Comparison of ENCODE assay signal across 22 mouse cellular contexts in the genomic region with DNA sequence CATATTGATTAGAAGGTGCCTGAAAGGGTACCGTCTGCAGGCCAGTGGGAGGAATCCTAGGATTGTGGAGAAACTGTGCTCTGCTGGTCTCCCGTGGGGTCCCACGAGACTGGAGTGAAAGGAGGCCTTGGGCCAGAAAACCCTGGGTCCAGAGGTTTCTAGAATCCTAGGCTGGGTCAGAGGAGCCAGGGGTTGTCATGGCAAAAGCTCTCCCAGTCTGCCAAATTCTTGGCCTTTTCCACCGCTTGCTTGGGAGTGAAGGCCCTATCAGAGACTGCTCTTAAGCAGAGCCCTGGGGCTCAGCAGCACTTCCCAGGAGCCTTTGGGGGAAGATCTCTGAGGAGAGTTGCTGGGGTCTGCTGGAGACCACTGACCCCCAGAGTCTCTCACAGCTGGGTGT. TPM values are rescaled to one million over a fixed set of nuclear protein-coding genes. Genes with fewer than 3 reads are reported as not detected.
DNase-seq lines count a peak whose midpoint lies in the region; ATAC-seq and TF ChIP-seq lines count a peak whose summit lies in the region.
"Had no signal": no experiment of that assay in that cellular context is flagged by ENCODE, and none has a peak within 500 bp of the region (broad histone marks: within the 10 kb centered on the region; RNA-seq: fewer than 3 reads in every experiment).

No protein-coding gene starts in this region.

- no peaks in the 10 kb centered on the region for H3K27me3 ChIP-seq in neural tube, embryonic 15.5 days (replicated peaks)
- H3K27me3 ChIP-seq: embryonic facial prominence, embryonic 13.5 days; forebrain, embryonic 12.5 days; intestine, embryonic 15.5 days; limb, embryonic 15.5 days; megakaryocyte, embryonic 14.5 days; neural tube, embryonic 12.5 days had no signal

- TF ChIP-seq CTCF in layer of hippocampus, adult 2 months (conservative IDR thresholded peaks at IDR 0.05), result no peak

- H3K4me2 ChIP-seq in neural tube, embryonic 15.5 days, result no peak overlapping the region
- H3K4me2 ChIP-seq: embryonic facial prominence, embryonic 13.5 days; forebrain, embryonic 12.5 days; intestine, embryonic 15.5 days; limb, embryonic 15.5 days; lung, embryonic 14.5 days; neural tube, embryonic 12.5 days had no signal

- no peak overlapping the region for H3K4me3 ChIP-seq in layer of hippocampus, adult 2 months
- no peak overlapping the region for H3K4me3 ChIP-seq in neural tube, embryonic 15.5 days (replicated peaks)
- H3K4me3 ChIP-seq: embryonic facial prominence, embryonic 13.5 days; erythroblast, embryonic 14.5 days; forebrain, embryonic 12.5 days; intestine, embryonic 15.5 days; limb, embryonic 15.5 days; megakaryocyte, embryonic 14.5 days; neural tube, embryonic 12.5 days had no signal

- peaks cover 18% of the 10 kb centered on the region for H3K4me1 ChIP-seq in neural tube, embryonic 15.5 days
- H3K4me1 ChIP-seq: embryonic facial prominence, embryonic 13.5 days; intestine, embryonic 15.5 days; limb, embryonic 15.5 days; megakaryocyte, embryonic 14.5 days had no signal

- ATAC-seq in neural tube, embryonic 15.5 days (ENCODE audit: low FRiP score), result 0 out of 2 replicates have a peak, but pooled peaks have one; percentile 27
- ATAC-seq: intestine, embryonic 15.5 days had no signal

- no peak overlapping the region for H3K9ac ChIP-seq in neural tube, embryonic 15.5 days (replicated peaks)
- H3K9ac ChIP-seq: embryonic facial prominence, embryonic 13.5 days; forebrain, embryonic 12.5 days; intestine, embryonic 15.5 days; limb, embryonic 15.5 days; liver, embryonic 14.5 days; lung, embryonic 14.5 days; neural tube, embryonic 12.5 days had no signal

- 72% methylated on average over 4 of the region's 4 CpGs for WGBS in neural tube, embryonic 15.5 days

- H3K9me3 ChIP-seq in neural tube, embryonic 15.5 days (replicated peaks), result no peaks in the 10 kb centered on the region
- H3K9me3 ChIP-seq: forebrain, embryonic 12.5 days; intestine, embryonic 15.5 days; limb, embryonic 15.5 days had no signal

- peak overlapping the region; percentile 36; the same call in 1 of the 2 replicates for H3K27ac ChIP-seq in layer of hippocampus, adult 2 months
- H3K27ac ChIP-seq in neural tube, embryonic 15.5 days (replicated peaks), result peak overlapping the region; percentile 37; the same call in 1 of the 2 replicates
- H3K27ac ChIP-seq: embryonic facial prominence, embryonic 13.5 days; forebrain, embryonic 12.5 days; intestine, embryonic 15.5 days; limb, embryonic 15.5 days; liver, embryonic 14.5 days; neural tube, embryonic 12.5 days had no signal

- DNase-seq in adrenal gland, postnatal 14 days, result peak; percentile 5
- no peak for DNase-seq in adrenal gland, adult 8-10 months
- no peak for DNase-seq in layer of hippocampus, adult 2 months (ENCODE audit: low spot score in 2 of 2)
- DNase-seq in layer of hippocampus, postnatal 14 days (ENCODE audit: low spot score in 2 of 2), result no peak
- no peak for DNase-seq in neural tube, embryonic 10.5 days (ENCODE audit: extremely low spot score, low spot score)
- no peak for DNase-seq in thymus, postnatal 25 days
- DNase-seq: cerebellum, adult 18-20 months; heart, postnatal 4 days; kidney, adult 8-10 months; kidney, postnatal 10 days; lung, embryonic 14.5 days; lung, postnatal 36 days; thymus, postnatal 4 days had no signal

- peaks cover 4% of the 10 kb centered on the region; the same call in 1 of the 2 replicates for H3K36me3 ChIP-seq in neural tube, embryonic 15.5 days
- H3K36me3 ChIP-seq: embryonic facial prominence, embryonic 13.5 days; forebrain, embryonic 12.5 days; intestine, embryonic 15.5 days; limb, embryonic 15.5 days had no signal

RNA-seq across cellular contexts. Expression of a gene that starts 25.6 kb away (rescaled TPM):
- total RNA-seq in adrenal gland, postnatal 14 days (2021), result 29.3 and 31.5 TPM in 2 replicates
- 10 to 100 TPM; 11.9 to 31.5 (median 21.0) TPM for total RNA-seq in adrenal gland, adult 8-10 months (2022)
- total RNA-seq in layer of hippocampus, adult 2 months (2021), result 100 to 1,000 TPM; 313 to 329 TPM
- 100 to 1,000 TPM; 292 to 320 TPM for total RNA-seq in layer of hippocampus, postnatal 14 days (2021)
- 112 and 132 TPM in 2 replicates for polyA plus RNA-seq in neural tube, embryonic 15.5 days (2015; fragmentation: Nextera tagmentation; extraction: Ambion mirVana)
- polyA plus RNA-seq: erythroblast, embryonic 14.5 days had no signal
